Mouse (Mus musculus): ENCODE measurements around the gene Spata7. TPM values are rescaled to one million over a fixed set of nuclear protein-coding genes. Genes with fewer than 3 reads are reported as not detected.

The Spata7 gene
- total and polyA plus RNA-seq, 3 experiments = 8.2 to 27.5 (median 21.0) TPM

GRCm38 (mm10) chr12:98701564-98701963 is 73.6 kb downstream of the Spata7 start:
- ATAC-seq (ENCODE audit: extremely low read depth, insufficient number of reproducible peaks, low FRiP score, poor library complexity, severe bottlenecking) = no peak
- TF ChIP-seq CTCF (IDR thresholded peaks at IDR 0.05; ENCODE audit: low read depth, low read length) (no peak), GATA1 (IDR thresholded peaks at IDR 0.05; ENCODE audit: borderline replicate concordance, low read length) (no peak), POLR2AphosphoS5 (IDR thresholded peaks at IDR 0.05; ENCODE audit: insufficient replicate concordance, low read depth, low read length) (no peak), GATA2 (IDR thresholded peaks at IDR 0.05; ENCODE audit: borderline replicate concordance, low read depth, low read length) (no peak), TAL1 (conservative IDR thresholded peaks at IDR 0.05; ENCODE audit: low read depth, low read length) (no peak)
- DNase-seq (ENCODE audit: low spot score) = no peak

GRCm38 (mm10) chr12:98703554-98703953 is 75.6 kb downstream of the Spata7 start:
- ATAC-seq (ENCODE audit: extremely low read depth, insufficient number of reproducible peaks, low FRiP score, poor library complexity, severe bottlenecking) (no peak), DNase-seq (ENCODE audit: low spot score) (no peak)
- Histone ChIP-seq H3K36me3 (replicated peaks) (peaks cover 60% of the 10 kb centered on the region), H3K4me1 (ENCODE audit: insufficient read depth, low read depth, low read length) (no peaks in the 10 kb centered on the region), H3K27me3 (ENCODE audit: insufficient read depth, low read length) (no peaks in the 10 kb centered on the region), H3K9me3 (replicated peaks) (no peaks in the 10 kb centered on the region), H3K4me3 (ENCODE audit: low read depth, low read length) (no peak overlapping the region)
- TF ChIP-seq POLR2AphosphoS5 (IDR thresholded peaks at IDR 0.05; ENCODE audit: insufficient replicate concordance, low read depth, low read length) (no peak), GATA1 (IDR thresholded peaks at IDR 0.05; ENCODE audit: borderline replicate concordance, low read length) (no peak)

More at GRCm38 (mm10) chr12:98701564-98701963, 73.6 kb downstream of the Spata7 start:
- Histone ChIP-seq H3K36me3 (replicated peaks) (peaks cover 66% of the 10 kb centered on the region), H3K9me3 (replicated peaks) (no peaks in the 10 kb centered on the region), H3K4me1 (ENCODE audit: insufficient read depth, low read depth, low read length) (no peaks in the 10 kb centered on the region), H3K27me3 (ENCODE audit: insufficient read depth, low read length) (no peaks in the 10 kb centered on the region), H3K4me3 (ENCODE audit: low read depth, low read length) (no peak overlapping the region)

- Histone ChIP-seq H3K9me3 (replicated peaks) (no peaks in the 10 kb centered on the region), H3K4me3 (ENCODE audit: low read depth, low read length) (no peak overlapping the region), H3K36me3 (replicated peaks) (peaks cover 60% of the 10 kb centered on the region), H3K4me1 (ENCODE audit: insufficient read depth, low read depth, low read length) (no peaks in the 10 kb centered on the region), H3K27me3 (ENCODE audit: insufficient read depth, low read length) (no peaks in the 10 kb centered on the region)
- DNase-seq (ENCODE audit: low spot score) (no peak), ATAC-seq (ENCODE audit: extremely low read depth, insufficient number of reproducible peaks, low FRiP score, poor library complexity, severe bottlenecking) (no peak)
- TF ChIP-seq TAL1 (conservative IDR thresholded peaks at IDR 0.05; ENCODE audit: low read depth, low read length) (no peak), POLR2AphosphoS5 (IDR thresholded peaks at IDR 0.05; ENCODE audit: insufficient replicate concordance, low read depth, low read length) (no peak), GATA2 (IDR thresholded peaks at IDR 0.05; ENCODE audit: borderline replicate concordance, low read depth, low read length) (no peak), CTCF (IDR thresholded peaks at IDR 0.05; ENCODE audit: low read depth, low read length) (no peak), GATA1 (IDR thresholded peaks at IDR 0.05; ENCODE audit: borderline replicate concordance, low read length) (no peak)
Observed at GRCm38 (mm10) chr12:98703961-98704360, 76.0 kb downstream of the Spata7 start.

GRCm38 (mm10) chr12:98712819-98713218 is 84.9 kb downstream of the Spata7 start:
- H3K9me3 ChIP-seq (replicated peaks) = no peaks in the 10 kb centered on the region
- TF ChIP-seq GATA1 (IDR thresholded peaks at IDR 0.05; ENCODE audit: borderline replicate concordance, low read length) (no peak), CTCF (IDR thresholded peaks at IDR 0.05; ENCODE audit: low read depth, low read length) (no peak), POLR2AphosphoS5 (IDR thresholded peaks at IDR 0.05; ENCODE audit: insufficient replicate concordance, low read depth, low read length) (no peak), TAL1 (conservative IDR thresholded peaks at IDR 0.05; ENCODE audit: low read depth, low read length) (no peak), GATA2 (IDR thresholded peaks at IDR 0.05; ENCODE audit: borderline replicate concordance, low read depth, low read length) (no peak)
- peaks cover 28% of the 10 kb centered on the region for H3K36me3 ChIP-seq (replicated peaks)
- no peak overlapping the region for H3K4me3 ChIP-seq (ENCODE audit: low read depth, low read length)
- ATAC-seq (ENCODE audit: extremely low read depth, insufficient number of reproducible peaks, low FRiP score, poor library complexity, severe bottlenecking) (no peak), DNase-seq (ENCODE audit: low spot score) (no peak)
- H3K27me3 ChIP-seq (ENCODE audit: insufficient read depth, low read length) = no peaks in the 10 kb centered on the region
- H3K4me1 ChIP-seq (ENCODE audit: insufficient read depth, low read depth, low read length) = no peaks in the 10 kb centered on the region

- no peaks in the 10 kb centered on the region for H3K9me3 ChIP-seq (replicated peaks)
- no peak overlapping the region for H3K4me3 ChIP-seq (ENCODE audit: low read depth, low read length)
- TF ChIP-seq POLR2AphosphoS5 (IDR thresholded peaks at IDR 0.05; ENCODE audit: insufficient replicate concordance, low read depth, low read length) = no peak
- no peak for TF ChIP-seq TAL1 (conservative IDR thresholded peaks at IDR 0.05; ENCODE audit: low read depth, low read length)
- no peak for TF ChIP-seq CTCF (IDR thresholded peaks at IDR 0.05; ENCODE audit: low read depth, low read length)
- TF ChIP-seq GATA1 (IDR thresholded peaks at IDR 0.05; ENCODE audit: borderline replicate concordance, low read length) = no peak
- TF ChIP-seq GATA2 (IDR thresholded peaks at IDR 0.05; ENCODE audit: borderline replicate concordance, low read depth, low read length) = no peak
- no peaks in the 10 kb centered on the region for H3K4me1 ChIP-seq (ENCODE audit: insufficient read depth, low read depth, low read length)
- H3K27me3 ChIP-seq (ENCODE audit: insufficient read depth, low read length) = no peaks in the 10 kb centered on the region
- ATAC-seq (ENCODE audit: extremely low read depth, insufficient number of reproducible peaks, low FRiP score, poor library complexity, severe bottlenecking) (no peak), DNase-seq (ENCODE audit: low spot score) (no peak)
- H3K36me3 ChIP-seq (replicated peaks) = peaks cover 22% of the 10 kb centered on the region
Observed at GRCm38 (mm10) chr12:98713621-98714103, 85.7 kb downstream of the Spata7 start.

GRCm38 (mm10) chr12:98714757-98715156 is 86.8 kb downstream of the Spata7 start:
- DNase-seq (ENCODE audit: low spot score) (no peak), ATAC-seq (ENCODE audit: extremely low read depth, insufficient number of reproducible peaks, low FRiP score, poor library complexity, severe bottlenecking) (no peak)
- no peak for TF ChIP-seq CTCF (IDR thresholded peaks at IDR 0.05; ENCODE audit: low read depth, low read length)
- no peak for TF ChIP-seq GATA1 (IDR thresholded peaks at IDR 0.05; ENCODE audit: borderline replicate concordance, low read length)
- no peak for TF ChIP-seq GATA2 (IDR thresholded peaks at IDR 0.05; ENCODE audit: borderline replicate concordance, low read depth, low read length)
- TF ChIP-seq TAL1 (conservative IDR thresholded peaks at IDR 0.05; ENCODE audit: low read depth, low read length) = no peak
- TF ChIP-seq POLR2AphosphoS5 (IDR thresholded peaks at IDR 0.05; ENCODE audit: insufficient replicate concordance, low read depth, low read length) = no peak
- no peak overlapping the region for H3K4me3 ChIP-seq (ENCODE audit: low read depth, low read length)
- no peaks in the 10 kb centered on the region for H3K27me3 ChIP-seq (ENCODE audit: insufficient read depth, low read length)
- H3K9me3 ChIP-seq (replicated peaks) = no peaks in the 10 kb centered on the region
- H3K4me1 ChIP-seq (ENCODE audit: insufficient read depth, low read depth, low read length) = no peaks in the 10 kb centered on the region
- H3K36me3 ChIP-seq (replicated peaks) = peaks cover 16% of the 10 kb centered on the region
